Mouse (Mus musculus) liver, postnatal 0 days (tissue): ENCODE results near the gene Sfxn4.

ENCODE experiments used
- CTCF ChIP-seq: sonication (generic); IDR thresholded peaks from 2 replicates; pipeline ENCODE4 v1.5.1; 2016; ENCODE audit warnings: antibody characterized with exemption, low read depth
- EP300 ChIP-seq: IDR thresholded peaks from 2 replicates; pipeline ENCODE4 v1.6.1; 2016; ENCODE audit warnings: antibody characterized with exemption, low read depth, mild to moderate bottlenecking

DNA sequence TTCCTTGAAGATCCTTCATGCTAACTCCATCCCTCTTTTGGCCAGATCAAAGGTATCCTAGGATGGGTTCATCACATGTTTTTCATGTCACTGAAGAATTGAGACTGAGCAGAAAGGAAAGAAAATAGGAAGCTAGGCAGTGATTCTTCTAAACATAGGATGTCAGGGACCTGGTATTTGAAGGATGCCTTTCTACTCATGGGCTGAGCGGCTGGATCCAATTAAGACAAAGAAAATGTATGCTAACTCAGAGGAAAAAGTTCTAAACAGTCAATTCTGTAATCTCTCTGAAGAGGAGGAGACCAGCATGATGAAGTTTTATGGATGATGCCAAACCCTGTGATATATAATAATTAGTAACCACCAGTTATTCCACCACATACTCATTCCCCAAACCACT is 41.9 kb upstream of the Sfxn4 start:
- TF ChIP-seq CTCF: no peak
- TF ChIP-seq EP300: no peak
